11 mouse cellular contexts compared by ENCODE assay signal in genomic region chr6:135368230-135368629, GRCm38 (mm10). TPM values are rescaled to one million over a fixed set of nuclear protein-coding genes. Genes with fewer than 3 reads are reported as not detected.
A peak's percentile ranks its signal among the peaks of the same experiment; 100 is the strongest.
DNase-seq lines count a peak whose midpoint lies in the region; ATAC-seq lines count a peak whose summit lies in the region.
"Had no signal": no experiment of that assay in that cellular context is flagged by ENCODE, and none has a peak within 500 bp of the region (broad histone marks: within the 10 kb centered on the region; RNA-seq: fewer than 3 reads in every experiment).

No protein-coding gene starts in this region.

- no peak for ATAC-seq in kidney, embryonic 16.5 days (ENCODE audit: low FRiP score, low TSS enrichment)
- no peak for ATAC-seq in embryonic facial prominence, embryonic 13.5 days (ENCODE audit: insufficient number of reproducible peaks, insufficient read depth, low FRiP score, low TSS enrichment, low read depth)
- ATAC-seq in midbrain, embryonic 13.5 days: 0 out of 2 replicates have a peak, but pooled peaks have one; percentile 61

- H3K27me3 ChIP-seq in kidney, embryonic 16.5 days (ENCODE audit: insufficient read depth, low read length): no peaks in the 10 kb centered on the region
- H3K27me3 ChIP-seq in embryonic facial prominence, embryonic 13.5 days: no peaks in the 10 kb centered on the region
- H3K27me3 ChIP-seq in hindbrain, embryonic 10.5 days (ENCODE audit: insufficient read depth, poor library complexity, severe bottlenecking): no peaks in the 10 kb centered on the region
- H3K27me3 ChIP-seq in midbrain, embryonic 13.5 days: no peaks in the 10 kb centered on the region

- peak overlapping the region; percentile 75 for H3K27ac ChIP-seq in kidney, embryonic 16.5 days (ENCODE audit: low read length)
- peak overlapping the region; percentile 55 for H3K27ac ChIP-seq in embryonic facial prominence, embryonic 13.5 days
- H3K27ac ChIP-seq in hindbrain, embryonic 10.5 days: peak overlapping the region; percentile 70
- H3K27ac ChIP-seq in midbrain, embryonic 13.5 days: no peak overlapping the region

- 0 out of 2 replicates have a peak overlapping the region, but pooled peaks have one; percentile 7 for H3K9ac ChIP-seq in kidney, embryonic 16.5 days (replicated peaks; ENCODE audit: low read length)
- H3K9ac ChIP-seq in embryonic facial prominence, embryonic 13.5 days: no peak overlapping the region
- H3K9ac ChIP-seq in midbrain, embryonic 13.5 days (replicated peaks): no peak overlapping the region

- H3K36me3 ChIP-seq in kidney, embryonic 16.5 days (ENCODE audit: insufficient read depth, low read length): no peaks in the 10 kb centered on the region; the same call in 1 of the 2 replicates
- H3K36me3 ChIP-seq in embryonic facial prominence, embryonic 13.5 days: peaks cover 13% of the 10 kb centered on the region; the same call in 1 of the 2 replicates
- no peaks in the 10 kb centered on the region for H3K36me3 ChIP-seq in hindbrain, embryonic 10.5 days
- no peaks in the 10 kb centered on the region for H3K36me3 ChIP-seq in midbrain, embryonic 13.5 days

- H3K4me1 ChIP-seq in kidney, embryonic 16.5 days (ENCODE audit: insufficient read depth, low read length): peaks cover 57% of the 10 kb centered on the region
- H3K4me1 ChIP-seq in embryonic facial prominence, embryonic 13.5 days: peaks cover 48% of the 10 kb centered on the region
- H3K4me1 ChIP-seq in hindbrain, embryonic 10.5 days (replicated peaks): peaks cover 40% of the 10 kb centered on the region
- peaks cover 6% of the 10 kb centered on the region for H3K4me1 ChIP-seq in midbrain, embryonic 13.5 days (replicated peaks)

- WGBS in kidney, embryonic 16.5 days: 66% methylated on average over 6 of the region's 6 CpGs
- WGBS in embryonic facial prominence, embryonic 13.5 days: 53% methylated on average over 6 of the region's 6 CpGs
- WGBS in hindbrain, embryonic 10.5 days: 46% methylated on average over 6 of the region's 6 CpGs
- 52% methylated on average over 6 of the region's 6 CpGs for WGBS in midbrain, embryonic 13.5 days

- no peak overlapping the region for H3K4me3 ChIP-seq in kidney, embryonic 16.5 days (ENCODE audit: low read length)
- H3K4me3 ChIP-seq in embryonic facial prominence, embryonic 13.5 days: no peak overlapping the region
- H3K4me3 ChIP-seq in hindbrain, embryonic 10.5 days: no peak overlapping the region
- H3K4me3 ChIP-seq in midbrain, embryonic 13.5 days (replicated peaks): no peak overlapping the region

- DNase-seq in kidney, postnatal 36 days: no peak
- DNase-seq in hindbrain, embryonic 10.5 days (ENCODE audit: low spot score): peak; percentile 17
- no peak for DNase-seq in left cerebral cortex, adult 8-10 months (ENCODE audit: low spot score in 2 of 2)
- DNase-seq in thymus, postnatal 10 days (ENCODE audit: low spot score in 2 of 2): no peak
- DNase-seq in right cerebral cortex, adult 18-20 months: no peak
- DNase-seq: liver had no signal

- no peak overlapping the region for H3K4me2 ChIP-seq in kidney, embryonic 16.5 days (replicated peaks; ENCODE audit: low read depth, low read length)
- H3K4me2 ChIP-seq in embryonic facial prominence, embryonic 13.5 days: no peak overlapping the region
- H3K4me2 ChIP-seq in midbrain, embryonic 13.5 days (replicated peaks): no peak overlapping the region

- H3K9me3 ChIP-seq in kidney, embryonic 16.5 days (ENCODE audit: low read length): no peaks in the 10 kb centered on the region
- no peaks in the 10 kb centered on the region for H3K9me3 ChIP-seq in embryonic facial prominence, embryonic 13.5 days
- no peaks in the 10 kb centered on the region for H3K9me3 ChIP-seq in hindbrain, embryonic 10.5 days
- no peaks in the 10 kb centered on the region for H3K9me3 ChIP-seq in midbrain, embryonic 13.5 days

RNA-seq across cellular contexts. Expression of gene Emp1, which starts 5.9 kb away (rescaled TPM):
- 56.3 and 67.2 TPM in 2 replicates for polyA plus RNA-seq in kidney, embryonic 16.5 days (2015; fragmentation: Nextera tagmentation; extraction: Ambion mirVana)
- polyA plus RNA-seq in embryonic facial prominence, embryonic 13.5 days (2015; fragmentation: Nextera tagmentation; extraction: Ambion mirVana): 71.9 and 84.0 TPM in 2 replicates
- 6.2 and 10.5 TPM in 2 replicates for polyA plus RNA-seq in hindbrain, embryonic 10.5 days (2016; fragmentation: Nextera tagmentation; extraction: Ambion mirVana)
- 6.7 and 9.2 TPM in 2 replicates for polyA plus RNA-seq in midbrain, embryonic 13.5 days (2015; fragmentation: Nextera tagmentation; extraction: Ambion mirVana)
- 1 to 10 TPM; 1.6 to 1.9 (median 1.7) TPM for total RNA-seq in left cerebral cortex, adult 8-10 months (2022)
- total RNA-seq: MEL had no signal

RNA-seq across cellular contexts. Expression of gene Pbp2, which starts 58.0 kb away (rescaled TPM):
- polyA plus RNA-seq in kidney, embryonic 16.5 days (2015; fragmentation: Nextera tagmentation; extraction: Ambion mirVana): 0.29 TPM in 1 of 2 replicates, not detected in the other
- not detected in 2 replicates for polyA plus RNA-seq in embryonic facial prominence, embryonic 13.5 days (2015; fragmentation: Nextera tagmentation; extraction: Ambion mirVana)
- polyA plus RNA-seq in hindbrain, embryonic 10.5 days (2016; fragmentation: Nextera tagmentation; extraction: Ambion mirVana): 0.29 TPM in 1 of 2 replicates, not detected in the other
- polyA plus RNA-seq in midbrain, embryonic 13.5 days (2015; fragmentation: Nextera tagmentation; extraction: Ambion mirVana): not detected in 2 replicates
- total RNA-seq in left cerebral cortex, adult 8-10 months (2022): under 1 TPM in 1 of 4 experiments, not detected in 3; 0.48 TPM
- total RNA-seq: MEL had no signal
- polyA plus RNA-seq: spleen, adult 2 months had no signal
